ENCODE assay signal across 7 mouse cellular contexts in genomic region chr10:62863563-62863962, GRCm38 (mm10). TPM values are rescaled to one million over a fixed set of nuclear protein-coding genes. Genes with fewer than 3 reads are reported as not detected.
A peak's percentile ranks its signal among the peaks of the same experiment; 100 is the strongest.
DNase-seq lines count a peak whose midpoint lies in the region; ATAC-seq and TF ChIP-seq lines count a peak whose summit lies in the region.

No protein-coding gene starts in this region.

- H3K9me3 ChIP-seq in forebrain, embryonic 13.5 days (replicated peaks) = no peaks in the 10 kb centered on the region; the same call in 1 of the 2 replicates
- H3K9me3 ChIP-seq in limb, embryonic 13.5 days = no peaks in the 10 kb centered on the region
- H3K9me3 ChIP-seq in stomach, embryonic 14.5 days (ENCODE audit: control insufficient read depth, low read depth, low read length) = no peaks in the 10 kb centered on the region

- 62% methylated on average over 3 of the region's 3 CpGs for WGBS in forebrain, embryonic 13.5 days
- 62% methylated on average over 3 of the region's 3 CpGs for WGBS in limb, embryonic 13.5 days
- WGBS in stomach, embryonic 14.5 days = 60% methylated on average over 3 of the region's 3 CpGs

- no peak for ATAC-seq in forebrain, embryonic 13.5 days
- no peak for ATAC-seq in limb, embryonic 13.5 days (ENCODE audit: low FRiP score, low read depth)
- no peak for ATAC-seq in stomach, embryonic 14.5 days (ENCODE audit: insufficient number of reproducible peaks, insufficient read depth, low FRiP score, low read depth)

- no peaks in the 10 kb centered on the region for H3K27me3 ChIP-seq in forebrain, embryonic 13.5 days
- no peaks in the 10 kb centered on the region for H3K27me3 ChIP-seq in limb, embryonic 13.5 days
- no peaks in the 10 kb centered on the region for H3K27me3 ChIP-seq in stomach, embryonic 14.5 days (ENCODE audit: control insufficient read depth, insufficient read depth, low read length)

- peak overlapping the region; percentile 99 for H3K27ac ChIP-seq in layer of hippocampus, adult 2 months
- 0 out of 2 replicates have a peak overlapping the region, but pooled peaks have one; percentile 36 for H3K27ac ChIP-seq in forebrain, embryonic 13.5 days
- H3K27ac ChIP-seq in limb, embryonic 13.5 days = no peak overlapping the region; the same call in 1 of the 2 replicates
- H3K27ac ChIP-seq in stomach, embryonic 14.5 days (ENCODE audit: low read length) = no peak overlapping the region

- H3K4me2 ChIP-seq in forebrain, embryonic 13.5 days = peak overlapping the region; percentile 72
- H3K4me2 ChIP-seq in limb, embryonic 13.5 days (replicated peaks) = peak overlapping the region; percentile 83
- H3K4me2 ChIP-seq in stomach, embryonic 14.5 days (replicated peaks; ENCODE audit: low read depth, low read length) = peak overlapping the region; percentile 85

- DNase-seq in layer of hippocampus, adult 2 months (ENCODE audit: low spot score in 2 of 2) = no peak
- DNase-seq in layer of hippocampus, postnatal 36 days = no peak
- no peak for DNase-seq in urinary bladder, adult 18-20 months (ENCODE audit: low spot score in 2 of 2)
- no peak for DNase-seq in layer of hippocampus, adult 8-10 months (ENCODE audit: low spot score in 2 of 2)

- peaks cover 16% of the 10 kb centered on the region for H3K36me3 ChIP-seq in forebrain, embryonic 13.5 days (ENCODE audit: poor library complexity, severe bottlenecking)
- peaks cover 16% of the 10 kb centered on the region for H3K36me3 ChIP-seq in limb, embryonic 13.5 days
- H3K36me3 ChIP-seq in stomach, embryonic 14.5 days (ENCODE audit: control insufficient read depth, insufficient read depth, low read length) = no peaks in the 10 kb centered on the region

- peaks cover 31% of the 10 kb centered on the region for H3K4me1 ChIP-seq in forebrain, embryonic 13.5 days
- peaks cover 32% of the 10 kb centered on the region for H3K4me1 ChIP-seq in limb, embryonic 13.5 days
- peaks cover 13% of the 10 kb centered on the region; the same call in 1 of the 2 replicates for H3K4me1 ChIP-seq in stomach, embryonic 14.5 days (ENCODE audit: control insufficient read depth, insufficient read depth, low read length)

- peak overlapping the region; percentile 86 for H3K4me3 ChIP-seq in layer of hippocampus, adult 2 months
- H3K4me3 ChIP-seq in forebrain, embryonic 13.5 days = peak overlapping the region; percentile 53
- peak overlapping the region; percentile 23 for H3K4me3 ChIP-seq in limb, embryonic 13.5 days
- peak overlapping the region; percentile 40 for H3K4me3 ChIP-seq in stomach, embryonic 14.5 days (ENCODE audit: low read depth, low read length)

- no peak for TF ChIP-seq CTCF in layer of hippocampus, adult 2 months (conservative IDR thresholded peaks at IDR 0.05)

- peak overlapping the region; percentile 53 for H3K9ac ChIP-seq in forebrain, embryonic 13.5 days
- H3K9ac ChIP-seq in limb, embryonic 13.5 days = peak overlapping the region; percentile 39; the same call in 1 of the 2 replicates
- H3K9ac ChIP-seq in stomach, embryonic 14.5 days (replicated peaks; ENCODE audit: low read depth, low read length) = no peak overlapping the region

RNA-seq across cellular contexts. Expression of gene Tet1, which starts 45.2 kb away (rescaled TPM):
- 10 to 100 TPM; 16.2 TPM for total RNA-seq in layer of hippocampus, adult 2 months (2021)
- total RNA-seq in layer of hippocampus, postnatal 36 days (2021) = 10 to 100 TPM; 17.0 to 19.4 TPM
- polyA plus RNA-seq in forebrain, embryonic 13.5 days (2015; fragmentation: Nextera tagmentation; extraction: Ambion mirVana) = 29.2 and 32.1 TPM in 2 replicates
- 30.8 and 32.0 TPM in 2 replicates for polyA plus RNA-seq in limb, embryonic 13.5 days (2015; fragmentation: Nextera tagmentation; extraction: Ambion mirVana)
- 33.3 and 34.7 TPM in 2 replicates for polyA plus RNA-seq in stomach, embryonic 14.5 days (2014; fragmentation: Nextera tagmentation; extraction: Ambion mirVana)
- total RNA-seq in layer of hippocampus, adult 8-10 months (2022) = 10 to 100 TPM; 12.0 to 15.1 (median 13.7) TPM

RNA-seq across cellular contexts. Expression of gene Slc25a16, which starts 56.9 kb away (rescaled TPM):
- total RNA-seq in layer of hippocampus, adult 2 months (2021) = 10 to 100 TPM; 37.9 to 40.6 TPM
- total RNA-seq in layer of hippocampus, postnatal 36 days (2021) = 10 to 100 TPM; 34.9 to 41.6 TPM
- 14.0 and 15.0 TPM in 2 replicates for polyA plus RNA-seq in forebrain, embryonic 13.5 days (2015; fragmentation: Nextera tagmentation; extraction: Ambion mirVana)
- polyA plus RNA-seq in limb, embryonic 13.5 days (2015; fragmentation: Nextera tagmentation; extraction: Ambion mirVana) = 10.9 and 12.0 TPM in 2 replicates
- 15.3 and 17.5 TPM in 2 replicates for polyA plus RNA-seq in stomach, embryonic 14.5 days (2014; fragmentation: Nextera tagmentation; extraction: Ambion mirVana)
- 10 to 100 TPM; 36.4 to 40.7 (median 38.9) TPM for total RNA-seq in layer of hippocampus, adult 8-10 months (2022)

Comparison
In these comparisons a context has a peak if more than half of its experiments do, and no peak if none do; other contexts are left out.
1. H3K27ac ChIP-seq: peak in layer of hippocampus, adult 2 months (single experiment) and forebrain, embryonic 13.5 days (single experiment); none in limb, embryonic 13.5 days (single experiment) and stomach, embryonic 14.5 days (single experiment).
2. H3K4me3 ChIP-seq: peak in every context shown above with its lines; median percentile 86 in layer of hippocampus, adult 2 months; 53 in forebrain, embryonic 13.5 days; 40 in stomach, embryonic 14.5 days; 23 in limb, embryonic 13.5 days.
3. Peak in every context shown above with its lines, with median percentiles within 50 percentile points of each other: H3K4me2 ChIP-seq.